Mouse (Mus musculus) neural tube, embryonic 11.5 days (tissue): ENCODE measurements around the gene Hba-a2. TPM values are rescaled to one million over a fixed set of nuclear protein-coding genes. Genes with fewer than 3 reads are reported as not detected.
"Not testable (repeated sequence)": the region's sequence is repeated elsewhere in the genome, so short reads cannot be mapped to it uniquely, and the experiment has no call there.

Experiments
- ATAC-seq: fragments of 200-750 bp; cut with Nextera tagmentation; 2 replicates; pipeline ENCODE4 v1.8.0; 2017; ENCODE audit warnings: moderate number of reproducible peaks, mild to moderate bottlenecking, moderate TSS enrichment, moderate library complexity; ENCODE audit not compliant: insufficient read depth, low FRiP score, low TSS enrichment
- DNase-seq: peaks from one replicate; pipeline ENCODE4 v3.0.0-alpha.2; 2015; ENCODE audit warnings: low spot score
- H3K27ac ChIP-seq: fragments of 300-500 bp; sonication (generic); 2 replicates; pipeline ENCODE4 v1.5.1; 2014; ENCODE audit warnings: low read depth, mild to moderate bottlenecking, low read length
- H3K27me3 ChIP-seq: fragments of 300-500 bp; sonication (generic); 2 replicates; pipeline ENCODE4 v1.6.1; 2014; ENCODE audit warnings: mild to moderate bottlenecking, low read length, mixed read lengths; ENCODE audit not compliant: control insufficient read depth, insufficient read depth
- H3K36me3 ChIP-seq: fragments of 300-500 bp; sonication (generic); 2 replicates; pipeline ENCODE4 v1.6.1; 2014; ENCODE audit warnings: mild to moderate bottlenecking, low read length, moderate library complexity, mixed read lengths; ENCODE audit not compliant: control insufficient read depth, insufficient read depth
- H3K4me1 ChIP-seq: fragments of 300-500 bp; sonication (generic); 2 replicates; pipeline ENCODE4 v1.6.1; 2014; ENCODE audit warnings: low read length, mixed read lengths; ENCODE audit not compliant: control insufficient read depth, insufficient read depth
- H3K4me2 ChIP-seq: fragments of 300-500 bp; sonication (generic); 2 replicates; pipeline ENCODE4 v1.6.1; 2014; ENCODE audit warnings: low read depth, mild to moderate bottlenecking, moderate library complexity
- H3K4me3 ChIP-seq: fragments of 300-500 bp; sonication (generic); 2 replicates; pipeline ENCODE4 v1.5.1; 2014; ENCODE audit warnings: low read depth, low read length
- H3K9ac ChIP-seq: fragments of 300-500 bp; sonication (generic); 2 replicates; pipeline ENCODE4 v1.6.1; 2014; ENCODE audit warnings: mild to moderate bottlenecking, low read length
- H3K9me3 ChIP-seq: fragments of 300-500 bp; sonication (generic); 2 replicates; pipeline ENCODE4 v1.6.1; 2016; ENCODE audit warnings: low read length; ENCODE audit not compliant: control insufficient read depth
- WGBS: fragments of 180-500 bp; shearing (Covaris S2); extraction: QIAGEN DNeasy Blood & Tissue Kit; methylation state at CpG from one replicate; pipeline ENCODE4 v1.1.7; 2014; 5-methylcytosine and 5-hydroxymethylcytosine counted together
- polyA plus RNA-seq: library from polyadenylated mRNA; unstranded; fragments of >200 nt; fragmentation: Nextera tagmentation; extraction: Ambion mirVana; gene quantifications from 2 replicates; pipeline ENCODE4 v1.2.1, GENCODE M21; 2014

The Hba-a2 gene
- 4,557 and 4,602 TPM in 2 replicates for polyA plus RNA-seq

DNA sequence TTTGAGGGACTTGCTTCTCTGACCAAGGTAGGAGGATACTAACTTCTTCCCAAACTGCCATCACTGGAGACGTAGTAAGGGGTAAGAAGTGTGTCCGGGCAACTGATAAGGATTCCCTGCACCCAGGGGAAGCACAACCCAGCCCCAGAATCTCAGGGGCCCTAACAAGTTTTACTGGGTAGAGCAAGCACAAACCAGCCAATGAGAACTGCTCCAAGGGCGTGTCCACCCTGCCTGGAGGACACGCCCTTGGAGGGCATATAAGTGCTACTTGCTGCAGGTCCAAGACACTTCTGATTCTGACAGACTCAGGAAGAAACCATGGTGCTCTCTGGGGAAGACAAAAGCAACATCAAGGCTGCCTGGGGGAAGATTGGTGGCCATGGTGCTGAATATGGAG lies at the start of gene Hba-a2:
Gene Hba-a2, plus strand, starts transcription at position 287 of the 400 bp plus-strand sequence.
- DNase-seq, H3K9me3 ChIP-seq, H3K9ac ChIP-seq, H3K4me1 ChIP-seq, H3K36me3 ChIP-seq, H3K4me2 ChIP-seq, H3K4me3 ChIP-seq, H3K27ac ChIP-seq, H3K27me3 ChIP-seq, ATAC-seq: not testable (repeated sequence)
- WGBS, result no CpG with 5 or more reads among the region's 4 CpGs

DNA sequence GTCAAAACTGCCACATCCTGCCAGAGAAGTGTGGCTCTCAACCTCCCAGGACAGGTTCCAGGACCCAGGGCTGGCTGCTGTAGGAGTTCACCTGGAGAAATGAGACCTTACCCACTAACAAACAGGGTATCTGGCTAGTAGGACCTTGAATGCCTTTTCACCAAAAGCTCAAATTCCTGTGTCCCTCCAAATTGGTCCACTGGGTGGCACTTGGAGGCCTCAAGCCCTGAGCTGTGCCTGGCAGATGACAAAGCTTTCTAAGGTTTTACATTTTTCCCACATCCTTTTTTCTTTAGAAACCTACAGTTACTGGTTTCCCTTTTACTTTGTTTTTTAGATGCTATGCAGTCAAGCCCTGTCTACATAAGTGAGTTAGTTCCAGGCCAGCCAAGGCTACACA lies 49.2 kb upstream of the Hba-a2 start:
- peaks cover 2% of the 10 kb centered on the region; the same call in 1 of the 2 replicates for H3K36me3 ChIP-seq
- ATAC-seq, result no peak
- H3K27me3 ChIP-seq, result no peaks in the 10 kb centered on the region
- no peak for DNase-seq
- H3K9ac ChIP-seq, result no peak overlapping the region
- H3K4me1 ChIP-seq, result no peaks in the 10 kb centered on the region
- H3K4me3 ChIP-seq, result no peak overlapping the region
- H3K27ac ChIP-seq, result no peak overlapping the region
- H3K4me2 ChIP-seq, result no peak overlapping the region
- no peaks in the 10 kb centered on the region for H3K9me3 ChIP-seq

GRCm38 (mm10) chr11:32248350-32248749 lies 47.9 kb upstream of the Hba-a2 start:
- H3K27ac ChIP-seq, result no peak overlapping the region
- H3K36me3 ChIP-seq, result peaks cover 2% of the 10 kb centered on the region; the same call in 1 of the 2 replicates

DNA sequence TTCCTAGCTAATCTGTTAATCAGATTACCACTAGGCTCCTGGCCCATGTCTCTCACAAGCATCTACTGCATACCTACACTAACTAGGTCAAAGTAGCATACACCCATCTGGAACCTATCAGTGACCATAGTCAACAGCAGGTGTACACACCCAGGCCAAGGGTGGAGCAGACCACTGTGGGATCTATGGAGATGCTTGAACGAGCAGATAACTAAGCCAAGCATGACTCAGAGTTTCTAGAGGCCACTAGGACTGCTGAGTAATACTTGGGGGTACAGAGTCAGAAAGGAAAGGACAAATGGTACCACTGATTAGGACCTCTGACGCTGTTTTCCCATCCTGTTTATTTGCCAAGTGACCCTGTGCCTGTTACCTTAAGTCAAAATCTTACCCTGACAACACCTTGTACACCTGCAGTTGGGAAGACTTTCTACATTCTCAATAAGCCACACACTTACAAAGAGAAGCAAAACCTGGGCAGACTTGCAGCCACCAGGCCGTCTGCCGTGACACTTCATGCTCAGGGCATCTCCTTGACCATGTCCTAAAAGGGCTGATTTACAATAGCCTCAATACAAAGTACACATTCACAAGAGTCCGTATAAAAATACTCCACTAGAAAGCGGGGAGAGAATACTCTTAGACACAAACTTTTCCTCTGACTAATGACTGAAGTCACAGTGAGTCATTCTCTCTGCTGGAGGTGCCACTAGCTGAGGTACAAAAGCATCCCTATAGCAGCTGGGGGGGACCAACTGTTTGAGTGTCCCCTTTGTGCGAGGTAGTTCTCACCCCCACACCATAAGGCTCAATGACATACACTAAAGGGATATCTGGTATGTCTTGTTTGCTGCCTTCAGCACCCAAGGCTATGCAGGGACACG lies 45.2 kb upstream of the Hba-a2 start:
- WGBS, result 89% methylated on average over 8 of the region's 8 CpGs
- Histone ChIP-seq H3K9ac (no peak overlapping the region), H3K27me3 (no peaks in the 10 kb centered on the region), H3K36me3 (0 out of 2 replicates have a peak, but pooled peaks cover 2% of the 10 kb centered on the region), H3K4me1 (no peaks in the 10 kb centered on the region), H3K9me3 (no peaks in the 10 kb centered on the region), H3K4me2 (no peak overlapping the region), H3K4me3 (no peak overlapping the region), H3K27ac (no peak overlapping the region)
- no peak for ATAC-seq
- no peak for DNase-seq

More at GRCm38 (mm10) chr11:32248350-32248749, 47.9 kb upstream of the Hba-a2 start:
- no peak overlapping the region for H3K4me2 ChIP-seq
- H3K9me3 ChIP-seq, result no peaks in the 10 kb centered on the region
- no peak overlapping the region for H3K9ac ChIP-seq
- no peak overlapping the region for H3K4me3 ChIP-seq
- 88% methylated on average over 3 of the region's 3 CpGs for WGBS
- ATAC-seq, result no peak
- no peak for DNase-seq
- no peaks in the 10 kb centered on the region for H3K4me1 ChIP-seq
- no peaks in the 10 kb centered on the region for H3K27me3 ChIP-seq

DNA sequence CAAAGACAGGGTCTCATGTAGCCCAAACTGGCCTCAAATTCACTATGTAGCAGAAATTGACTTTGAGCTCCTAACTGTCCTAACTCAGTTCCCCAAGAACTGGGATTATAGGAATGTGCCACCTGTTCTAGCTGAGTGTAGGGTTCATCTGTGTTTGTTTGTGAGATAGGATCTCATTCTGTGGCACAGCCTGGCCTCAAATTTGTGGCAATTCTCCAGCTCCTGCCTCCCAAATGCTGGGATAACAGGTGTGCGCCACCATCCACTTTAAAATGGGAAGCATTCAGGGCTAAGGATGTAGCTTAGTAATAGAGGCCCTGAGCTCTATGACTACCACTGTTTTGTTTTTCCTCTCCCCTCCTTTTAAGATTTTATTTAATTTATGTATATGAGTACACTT lies 43.2 kb upstream of the Hba-a2 start:
- Histone ChIP-seq H3K9ac (no peak overlapping the region), H3K4me2 (no peak overlapping the region), H3K4me1 (no peaks in the 10 kb centered on the region), H3K4me3 (no peak overlapping the region), H3K27me3 (no peaks in the 10 kb centered on the region), H3K36me3 (no peaks in the 10 kb centered on the region), H3K9me3 (no peaks in the 10 kb centered on the region), H3K27ac (no peak overlapping the region)
- no peak for ATAC-seq
- WGBS, result 92% methylated on average over 1 of the region's 1 CpGs
- DNase-seq, result no peak

- H3K9me3 ChIP-seq, result no peaks in the 10 kb centered on the region
- H3K4me3 ChIP-seq, result no peak overlapping the region
- no peak for ATAC-seq
- WGBS, result 96% methylated on average over 1 of the region's 1 CpGs
- H3K9ac ChIP-seq, result no peak overlapping the region
- H3K4me2 ChIP-seq, result no peak overlapping the region
- H3K27ac ChIP-seq, result no peak overlapping the region
- no peaks in the 10 kb centered on the region for H3K4me1 ChIP-seq
- H3K36me3 ChIP-seq, result 0 out of 2 replicates have a peak, but pooled peaks cover 2% of the 10 kb centered on the region
- no peak for DNase-seq
- no peaks in the 10 kb centered on the region for H3K27me3 ChIP-seq
Measured at GRCm38 (mm10) chr11:32256146-32256545, 40.1 kb upstream of the Hba-a2 start.

- Histone ChIP-seq H3K9ac (no peak overlapping the region), H3K4me3 (no peak overlapping the region), H3K36me3 (0 out of 2 replicates have a peak, but pooled peaks cover 2% of the 10 kb centered on the region), H3K9me3 (no peaks in the 10 kb centered on the region), H3K27me3 (no peaks in the 10 kb centered on the region), H3K27ac (no peak overlapping the region), H3K4me2 (no peak overlapping the region), H3K4me1 (no peaks in the 10 kb centered on the region)
- no peak for ATAC-seq
- DNase-seq, result no peak
- WGBS, result 89% methylated on average over 3 of the region's 3 CpGs
Measured at GRCm38 (mm10) chr11:32256566-32256965, 39.7 kb upstream of the Hba-a2 start.

DNA sequence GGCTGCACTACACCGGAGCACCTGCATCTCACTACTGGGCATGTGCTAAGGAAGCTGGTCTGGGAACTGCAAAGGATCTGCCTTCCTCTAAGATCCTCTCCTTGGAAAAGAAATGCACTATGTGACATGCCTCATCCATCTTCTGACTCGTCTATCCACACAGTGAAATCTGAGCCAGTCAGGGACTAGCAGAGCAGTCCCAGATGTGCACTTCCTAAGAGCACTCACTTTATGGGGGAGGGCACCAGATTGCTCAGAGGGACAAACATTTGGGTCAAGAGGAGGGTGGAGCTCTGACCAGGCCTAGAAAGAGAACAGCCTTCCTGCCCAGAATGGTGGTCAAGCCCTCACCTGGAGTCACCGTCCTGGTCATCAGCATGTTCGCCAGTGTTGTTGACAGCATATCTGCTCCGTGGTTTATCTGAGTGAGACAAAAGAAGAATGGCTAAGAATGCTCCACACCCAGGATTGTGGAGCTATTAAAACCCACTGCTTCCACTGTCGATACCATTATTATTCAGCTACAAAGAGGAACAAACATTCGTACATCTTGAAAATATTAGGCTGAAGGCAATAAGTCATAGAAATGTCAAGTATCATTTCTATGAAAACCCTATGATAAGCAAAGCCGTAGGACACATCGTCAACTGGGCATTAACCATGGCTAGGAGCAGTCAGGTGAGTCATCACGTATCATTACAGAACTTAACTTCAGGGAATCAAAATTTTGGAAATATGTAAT lies 33.4 kb upstream of the Hba-a2 start:
- H3K27ac ChIP-seq, result no peak overlapping the region
- no peak overlapping the region for H3K4me2 ChIP-seq
- DNase-seq, result no peak

More for the DNA sequence above, 33.4 kb upstream of the Hba-a2 start:
- Histone ChIP-seq H3K36me3 (0 out of 2 replicates have a peak, but pooled peaks cover 5% of the 10 kb centered on the region), H3K4me3 (no peak overlapping the region), H3K4me1 (no peaks in the 10 kb centered on the region; the same call in 1 of the 2 replicates), H3K27me3 (no peaks in the 10 kb centered on the region), H3K9ac (no peak overlapping the region), H3K9me3 (no peaks in the 10 kb centered on the region)
- WGBS, result 76% methylated on average over 10 of the region's 10 CpGs
- no peak for ATAC-seq
